Mouse (Mus musculus) heart, embryonic 13.5 days (tissue): Measurements from ENCODE around the gene Syn1. TPM values are rescaled to one million over a fixed set of nuclear protein-coding genes. Genes with fewer than 3 reads are reported as not detected.

Experiments used
- ATAC-seq: fragments of 200-750 bp; cut with Nextera tagmentation; 2 replicates; pipeline ENCODE4 v1.8.0; 2017; ENCODE audit warnings: moderate TSS enrichment; ENCODE audit not compliant: insufficient number of reproducible peaks, low FRiP score, low TSS enrichment; ENCODE audit errors: extremely low read depth
- H3K27ac ChIP-seq: fragments of 300-500 bp; sonication (generic); replicated peaks from 2 replicates; pipeline ENCODE4 v1.5.1; 2015; ENCODE audit warnings: moderate library complexity, mild to moderate bottlenecking, inconsistent platforms
- H3K27me3 ChIP-seq: fragments of 300-500 bp; sonication (generic); replicated peaks from 2 replicates; pipeline ENCODE4 v1.6.1; 2015; ENCODE audit warnings: mild to moderate bottlenecking, inconsistent platforms
- H3K36me3 ChIP-seq: fragments of 300-500 bp; sonication (generic); 2 replicates; pipeline ENCODE4 v1.6.1; 2015; ENCODE audit warnings: mild to moderate bottlenecking, inconsistent platforms
- H3K4me1 ChIP-seq: fragments of 300-500 bp; sonication (generic); 2 replicates; pipeline ENCODE4 v1.6.1; 2015; ENCODE audit warnings: inconsistent platforms
- H3K4me2 ChIP-seq: fragments of 300-500 bp; sonication (generic); 2 replicates; pipeline ENCODE4 v1.6.1; 2015; ENCODE audit warnings: inconsistent platforms, mild to moderate bottlenecking, moderate library complexity
- H3K4me3 ChIP-seq: fragments of 300-500 bp; sonication (generic); 2 replicates; pipeline ENCODE4 v1.5.1; 2015; ENCODE audit warnings: moderate library complexity, mild to moderate bottlenecking, inconsistent platforms
- H3K9ac ChIP-seq: fragments of 300-500 bp; sonication (generic); 2 replicates; pipeline ENCODE4 v1.6.1; 2015; ENCODE audit warnings: inconsistent platforms, mild to moderate bottlenecking, moderate library complexity
- H3K9me3 ChIP-seq: fragments of 300-500 bp; sonication (generic); 2 replicates; pipeline ENCODE4 v1.6.1; 2016; ENCODE audit warnings: inconsistent platforms
- WGBS: fragments of 180-500 bp; shearing (Covaris S2); methylation state at CpG from one replicate; pipeline ENCODE4 v1.1.7; 2015; ENCODE audit warnings: mixed read lengths; 5-methylcytosine and 5-hydroxymethylcytosine counted together
- polyA plus RNA-seq: library from polyadenylated mRNA; unstranded; fragments of >200 nt; fragmentation: Nextera tagmentation; extraction: Ambion mirVana; gene quantifications from 2 replicates; pipeline ENCODE4 v1.2.1, GENCODE M21; 2015

Gene Syn1
- polyA plus RNA-seq, 1 experiment from 2014 or later, result 0.15 TPM

DNA sequence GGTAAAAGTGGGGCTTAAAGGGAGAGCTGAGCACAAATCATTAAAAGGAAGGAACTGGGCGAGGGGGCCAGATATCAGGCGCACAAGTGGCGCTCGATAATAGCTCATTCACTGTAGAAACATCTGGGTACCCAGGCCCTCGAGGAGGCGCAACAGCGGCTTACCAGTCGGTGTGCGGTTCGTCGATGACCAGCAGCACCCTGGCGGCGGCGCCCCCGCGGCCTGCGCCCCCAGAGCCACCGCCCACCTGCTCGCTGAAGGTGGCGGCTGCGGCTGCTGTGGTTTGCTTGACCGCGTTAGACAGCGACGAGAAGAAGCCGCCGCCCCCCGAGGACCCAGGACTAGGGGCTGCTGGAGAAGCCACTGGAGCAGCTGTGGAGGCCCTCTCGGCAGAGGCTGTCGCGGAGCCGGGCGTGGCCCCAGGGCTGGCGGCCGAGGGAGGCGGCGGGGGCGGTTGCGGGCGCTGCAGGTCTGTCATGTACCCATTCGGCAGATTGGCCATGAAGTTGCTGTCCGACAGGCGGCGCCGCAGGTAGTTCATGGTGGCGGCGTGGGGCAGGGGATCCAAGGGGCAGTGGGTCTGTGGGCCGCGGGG lies 458 bp downstream of the Syn1 start:
- H3K9me3 ChIP-seq, result no peaks in the 10 kb centered on the region
- H3K36me3 ChIP-seq, result 0 out of 2 replicates have a peak, but pooled peaks cover 3% of the 10 kb centered on the region
- peak overlapping the region; percentile 70 for H3K4me2 ChIP-seq
- H3K9ac ChIP-seq, result peak overlapping the region; percentile 2
- no peak overlapping the region for H3K27ac ChIP-seq
- 12% methylated on average over 44 of the region's 49 CpGs for WGBS
- 0 out of 2 replicates have a peak, but pooled peaks cover 4% of the 10 kb centered on the region for H3K4me1 ChIP-seq
- H3K4me3 ChIP-seq, result peak overlapping the region; percentile 45
- ATAC-seq, result peak; percentile 31; the same call in 1 of the 2 replicates
- H3K27me3 ChIP-seq, result peaks cover 25% of the 10 kb centered on the region

DNA sequence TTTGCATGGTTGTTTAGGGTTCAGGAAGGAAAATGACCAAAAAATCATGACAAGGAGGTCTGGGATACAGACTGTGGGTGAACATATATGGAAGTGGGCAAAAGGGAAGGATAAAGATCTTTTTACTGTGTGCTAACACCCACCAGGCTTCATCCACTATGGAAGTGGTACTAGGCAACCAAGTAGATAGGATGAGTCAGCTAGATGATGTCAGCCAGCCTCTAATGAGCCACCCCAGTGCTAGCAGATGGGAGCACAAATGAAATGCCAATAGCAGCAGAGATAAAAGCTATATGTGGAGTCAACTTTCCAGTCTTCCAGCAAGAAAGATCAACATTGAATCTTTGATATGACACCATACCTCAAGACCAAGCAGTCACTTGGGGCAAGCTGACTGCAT lies 5.7 kb downstream of the Syn1 start:
- H3K4me2 ChIP-seq, result no peak overlapping the region
- H3K27ac ChIP-seq, result no peak overlapping the region
- ATAC-seq, result no peak
- H3K4me1 ChIP-seq, result no peaks in the 10 kb centered on the region
- no peak overlapping the region for H3K9ac ChIP-seq
- no peaks in the 10 kb centered on the region for H3K9me3 ChIP-seq
- H3K4me3 ChIP-seq, result no peak overlapping the region
- peaks cover 17% of the 10 kb centered on the region for H3K27me3 ChIP-seq
- H3K36me3 ChIP-seq, result no peaks in the 10 kb centered on the region

DNA sequence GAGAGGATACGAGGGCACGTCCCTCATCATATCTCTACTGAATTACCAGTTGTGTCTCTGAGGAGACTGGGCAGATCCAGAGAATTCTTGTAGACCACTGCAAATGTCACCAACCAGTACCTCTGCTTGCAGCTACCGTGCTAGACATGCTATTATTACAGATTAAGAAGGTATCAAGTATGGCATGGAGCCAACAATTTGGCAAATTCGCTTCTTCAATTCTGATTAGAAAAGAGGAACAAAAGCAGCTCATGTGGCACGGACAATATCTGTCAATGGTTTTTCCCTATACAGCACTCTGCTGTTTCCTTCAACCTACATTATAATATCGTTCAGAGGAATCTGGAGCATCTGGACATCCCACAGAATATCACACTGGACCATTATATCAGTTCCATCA lies 7.1 kb downstream of the Syn1 start:
- Histone ChIP-seq H3K4me2 (no peak overlapping the region), H3K9ac (no peak overlapping the region), H3K27me3 (peaks cover 4% of the 10 kb centered on the region; the same call in 1 of the 2 replicates), H3K4me3 (no peak overlapping the region), H3K4me1 (no peaks in the 10 kb centered on the region), H3K9me3 (no peaks in the 10 kb centered on the region), H3K36me3 (no peaks in the 10 kb centered on the region), H3K27ac (no peak overlapping the region)
- 71% methylated on average over 6 of the region's 6 CpGs for WGBS
- ATAC-seq, result no peak

DNA sequence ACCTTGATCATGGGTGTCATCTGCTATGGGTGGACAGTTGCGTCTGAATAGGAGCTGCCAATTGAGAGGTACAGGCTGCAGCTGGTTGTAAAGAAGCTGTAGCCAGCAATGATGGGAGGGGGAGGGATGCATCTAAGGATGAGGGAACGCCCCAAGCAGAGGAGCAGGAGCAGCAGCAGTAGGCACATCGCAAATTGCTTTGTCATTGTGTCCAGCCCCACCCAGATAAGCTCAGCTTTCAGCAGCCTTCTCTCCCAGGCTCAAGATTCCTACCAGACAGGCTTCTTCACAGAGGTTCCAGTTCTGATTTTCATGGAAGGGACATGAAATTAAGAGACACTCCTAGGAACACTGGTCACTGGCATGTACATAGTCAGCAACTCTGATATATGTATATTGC lies 10.7 kb downstream of the Syn1 start:
- no peak overlapping the region for H3K4me3 ChIP-seq

DNA sequence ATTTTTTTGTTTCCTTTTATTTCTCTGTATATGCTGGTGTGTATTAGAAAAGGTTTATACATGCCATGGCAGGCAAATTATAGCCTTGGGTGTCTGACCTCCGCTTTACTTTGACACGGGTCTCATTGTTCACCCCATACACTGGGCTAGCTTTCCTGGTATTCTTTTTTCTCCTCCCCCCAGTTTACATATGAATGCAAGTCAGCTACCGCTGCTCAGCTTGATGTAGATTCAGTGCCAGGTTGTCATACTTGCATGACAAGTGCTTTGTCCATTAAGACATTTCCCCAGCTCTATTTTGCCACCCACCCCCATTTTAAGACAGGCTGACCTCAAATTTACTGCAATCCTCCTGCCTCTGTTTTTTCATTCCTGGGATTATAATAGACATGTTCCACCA lies 45.6 kb downstream of the Syn1 start:
- H3K4me2 ChIP-seq, result no peak overlapping the region
- no peak overlapping the region for H3K4me3 ChIP-seq
- H3K27me3 ChIP-seq, result no peaks in the 10 kb centered on the region
- H3K9ac ChIP-seq, result no peak overlapping the region
- H3K4me1 ChIP-seq, result no peaks in the 10 kb centered on the region
- H3K9me3 ChIP-seq, result no peaks in the 10 kb centered on the region
- H3K36me3 ChIP-seq, result no peaks in the 10 kb centered on the region
- H3K27ac ChIP-seq, result no peak overlapping the region
- no peak for ATAC-seq
- WGBS, result 65% methylated on average over 3 of the region's 3 CpGs

More for the DNA sequence above, 10.7 kb downstream of the Syn1 start:
- Histone ChIP-seq H3K9me3 (no peaks in the 10 kb centered on the region), H3K36me3 (no peaks in the 10 kb centered on the region), H3K9ac (no peak overlapping the region), H3K4me1 (no peaks in the 10 kb centered on the region), H3K27me3 (no peaks in the 10 kb centered on the region), H3K4me2 (no peak overlapping the region), H3K27ac (no peak overlapping the region)
- 25% methylated on average over 3 of the region's 3 CpGs for WGBS
- no peak for ATAC-seq

DNA sequence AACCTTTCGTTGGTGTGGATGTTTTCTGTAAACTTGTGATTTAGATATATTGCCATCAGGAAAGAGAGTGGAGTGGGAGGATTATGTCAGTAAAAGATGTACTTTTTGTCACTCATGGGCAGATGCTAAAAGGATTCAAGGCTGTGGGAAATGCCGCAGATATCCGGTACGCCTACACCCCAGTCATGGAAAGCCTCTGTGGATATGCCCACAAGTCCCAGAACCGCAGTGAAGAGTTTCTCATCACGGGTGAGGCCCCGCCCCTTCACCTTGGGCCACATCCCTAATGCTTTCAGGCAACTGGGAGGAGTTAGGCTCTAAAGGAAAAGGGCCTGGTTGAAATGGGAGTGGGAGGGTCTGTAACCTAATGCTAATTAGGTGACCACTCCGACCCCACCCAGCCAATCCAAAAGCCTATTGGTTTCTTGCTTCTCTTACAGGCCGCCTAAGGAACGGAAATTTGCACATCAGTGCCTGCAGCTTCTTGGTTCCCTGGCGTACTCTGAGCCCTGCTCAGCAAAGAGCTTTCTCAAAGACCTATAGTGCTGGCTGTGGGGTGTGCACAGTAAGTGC lies 47.8 kb downstream of the Syn1 start:
- 37% methylated on average over 11 of the region's 11 CpGs for WGBS
- Histone ChIP-seq H3K27ac (no peak overlapping the region), H3K27me3 (no peaks in the 10 kb centered on the region), H3K9ac (no peak overlapping the region), H3K9me3 (no peaks in the 10 kb centered on the region), H3K36me3 (no peaks in the 10 kb centered on the region), H3K4me3 (no peak overlapping the region), H3K4me2 (no peak overlapping the region), H3K4me1 (no peaks in the 10 kb centered on the region)
- ATAC-seq, result no peak

DNA sequence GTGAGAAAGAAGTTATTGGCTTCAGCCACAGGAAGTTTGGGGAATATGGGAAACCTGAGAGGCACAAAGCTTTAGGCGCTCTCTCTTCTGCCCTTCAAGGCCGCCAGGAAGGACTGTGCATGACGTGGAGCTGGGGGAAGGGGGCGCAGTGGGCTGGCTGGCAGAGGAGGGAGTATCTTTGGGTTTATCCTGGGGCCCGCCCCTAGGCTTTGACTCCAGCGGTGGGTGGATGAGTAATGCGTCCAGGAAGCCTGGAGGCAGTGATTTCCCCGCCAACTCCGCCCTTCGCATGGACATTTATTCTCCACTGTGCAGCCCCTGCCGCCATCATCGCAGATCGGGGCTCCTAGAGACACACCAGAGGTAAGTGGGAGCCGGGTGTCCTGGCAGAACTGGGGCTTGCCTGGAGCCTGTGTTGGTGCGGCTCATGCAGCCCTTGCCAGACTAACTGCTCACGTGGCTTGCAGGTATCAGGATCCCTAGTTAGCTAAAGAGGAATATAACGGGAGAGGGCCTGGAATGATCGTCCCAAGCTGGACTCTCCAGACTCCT lies 50.8 kb downstream of the Syn1 start, which contains the start of gene Timp1:
Gene Timp1 (plus strand): TSS at position 205 of the 552 bp plus-strand sequence.
- peak within 1 kb of the TSS; percentile 54 for H3K4me3 ChIP-seq
- peak; percentile 73; the same call in 1 of the 2 replicates for ATAC-seq
- H3K36me3 ChIP-seq, result no peaks in the 10 kb centered on the region
- no peaks in the 10 kb centered on the region for H3K9me3 ChIP-seq
- H3K4me1 ChIP-seq, result no peaks in the 10 kb centered on the region
- H3K27me3 ChIP-seq, result no peaks in the 10 kb centered on the region
- WGBS, result 10% methylated on average over 17 of the region's 18 CpGs
- peak within 1 kb of the TSS; percentile 69 for H3K4me2 ChIP-seq
- H3K27ac ChIP-seq, result 0 out of 2 replicates have a peak within 1 kb of the TSS, but pooled peaks have one; percentile 15
- H3K9ac ChIP-seq, result peak within 1 kb of the TSS; percentile 73

DNA sequence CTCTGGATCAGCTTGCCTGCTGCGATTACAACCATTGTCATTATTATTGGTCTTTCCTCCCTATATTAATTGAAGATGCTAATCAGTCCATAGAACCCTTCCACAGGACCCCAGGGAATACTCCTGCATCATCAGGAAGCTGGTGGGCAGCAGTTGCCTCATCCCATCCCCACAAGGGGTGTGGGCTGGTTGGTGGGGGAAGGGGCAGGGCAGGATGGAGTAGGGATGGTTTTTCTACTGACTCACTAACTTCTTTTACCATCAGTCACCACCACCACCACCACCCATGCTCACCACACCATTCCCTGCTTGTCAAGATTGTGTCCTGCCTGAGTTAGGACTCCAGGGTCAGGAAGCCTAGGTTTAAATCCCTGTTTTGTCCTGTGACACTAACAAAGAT lies 51.6 kb downstream of the Syn1 start:
- Histone ChIP-seq H3K27ac (no peak overlapping the region), H3K4me2 (no peak overlapping the region), H3K4me3 (no peak overlapping the region), H3K36me3 (no peaks in the 10 kb centered on the region), H3K9me3 (no peaks in the 10 kb centered on the region), H3K4me1 (no peaks in the 10 kb centered on the region), H3K27me3 (no peaks in the 10 kb centered on the region), H3K9ac (no peak overlapping the region)
- ATAC-seq, result no peak
- 78% methylated on average over 1 of the region's 1 CpGs for WGBS

DNA sequence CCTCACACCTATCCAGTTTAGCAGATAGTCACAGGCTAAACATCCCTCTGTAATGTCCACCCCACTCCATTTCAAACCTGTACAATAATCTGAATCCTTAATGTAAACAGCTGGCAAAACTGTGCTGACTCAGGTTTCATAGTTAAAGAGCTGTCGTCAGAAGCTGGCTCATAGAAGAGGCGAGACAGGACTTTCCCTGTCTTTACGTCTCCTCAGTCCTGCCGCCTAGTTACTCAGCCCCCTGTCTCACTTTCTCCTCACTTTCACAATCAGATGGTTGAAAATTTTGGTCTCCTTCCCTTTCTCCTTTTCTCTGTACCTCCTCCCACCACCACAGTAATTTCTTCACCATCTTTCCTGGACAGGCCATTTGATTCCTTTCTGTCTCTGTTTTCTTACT lies 52.7 kb downstream of the Syn1 start:
- no peak overlapping the region for H3K4me3 ChIP-seq
- H3K4me2 ChIP-seq, result no peak overlapping the region
- WGBS, result 57% methylated on average over 4 of the region's 4 CpGs

DNA sequence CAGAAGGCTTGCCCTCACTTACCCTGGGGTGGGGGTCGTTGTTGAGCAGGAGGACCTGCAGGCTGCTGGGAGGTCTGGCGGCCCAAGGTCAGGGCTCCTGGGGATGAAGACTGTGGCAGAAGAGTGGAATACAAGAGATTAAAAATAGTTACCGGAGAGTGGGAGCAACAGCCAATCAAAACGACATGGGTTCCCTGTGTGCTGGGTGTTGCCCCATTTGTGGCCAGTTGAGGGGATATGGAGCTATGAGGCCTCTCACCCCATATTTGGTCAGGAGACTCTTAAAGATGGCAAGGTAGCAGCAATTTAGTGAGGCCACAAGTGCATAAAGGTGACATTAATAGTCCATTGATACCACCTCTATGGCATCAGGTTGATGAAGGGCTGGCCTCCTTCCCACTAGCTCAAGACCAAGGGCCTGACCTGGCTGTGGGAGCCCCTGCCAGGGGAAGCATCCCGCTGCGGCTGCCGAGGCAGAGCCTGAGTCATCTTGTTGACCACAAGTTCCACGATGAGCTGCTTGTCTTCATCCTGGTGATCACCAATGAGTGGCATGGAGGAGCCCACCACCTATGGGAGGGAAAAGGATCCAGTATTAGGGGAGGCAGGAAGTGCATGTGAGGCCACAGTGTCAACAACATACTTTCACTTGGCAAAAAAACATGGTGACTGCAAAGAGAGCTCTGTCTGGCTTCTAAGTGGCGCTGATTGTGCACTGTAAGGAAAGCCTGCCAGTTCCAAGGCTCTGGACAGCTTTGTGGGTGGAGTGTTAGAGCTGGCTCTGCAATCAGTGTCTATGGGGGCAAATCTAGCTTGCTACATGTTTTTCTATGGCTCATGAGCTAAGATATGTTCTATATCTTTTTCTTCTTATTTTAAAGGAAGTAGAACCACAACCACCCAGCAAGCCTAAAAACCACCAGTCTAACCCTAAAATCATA lies 57.4 kb downstream of the Syn1 start:
- H3K4me3 ChIP-seq, result no peak overlapping the region
- H3K4me2 ChIP-seq, result peak overlapping the region; percentile 36
- H3K36me3 ChIP-seq, result peaks cover 12% of the 10 kb centered on the region
- 59% methylated on average over 9 of the region's 9 CpGs for WGBS
- H3K27me3 ChIP-seq, result no peaks in the 10 kb centered on the region
- ATAC-seq, result no peak
- no peak overlapping the region for H3K27ac ChIP-seq
- H3K9me3 ChIP-seq, result no peaks in the 10 kb centered on the region
- peak overlapping the region; percentile 52; the same call in 1 of the 2 replicates for H3K9ac ChIP-seq
- peaks cover 21% of the 10 kb centered on the region for H3K4me1 ChIP-seq

More for the DNA sequence above, 52.7 kb downstream of the Syn1 start:
- Histone ChIP-seq H3K27ac (no peak overlapping the region), H3K9me3 (no peaks in the 10 kb centered on the region), H3K27me3 (no peaks in the 10 kb centered on the region), H3K36me3 (no peaks in the 10 kb centered on the region), H3K4me1 (peaks cover 7% of the 10 kb centered on the region), H3K9ac (no peak overlapping the region)
- no peak for ATAC-seq
